Mouse (Mus musculus) ES-CJ7 (cell line): ENCODE data around the gene Atp6v1f.
A peak's percentile ranks its signal among the peaks of the same experiment; 100 is the strongest.

Source experiments
- DNase-seq: peaks from one replicate; pipeline ENCODE4 v3.0.0; 2011; ENCODE audit warnings: low read depth, low spot score

Atp6v1f gene

GRCm38 (mm10) chr6:29461502-29461901 is 6.0 kb upstream of the Atp6v1f start:
- DNase-seq = peak; percentile 34

GRCm38 (mm10) chr6:29463388-29463787 is 4.1 kb upstream of the Atp6v1f start:
- no peak for DNase-seq

GRCm38 (mm10) chr6:29468851-29469250 is 1.3 kb downstream of the Atp6v1f start:
- DNase-seq = no peak

GRCm38 (mm10) chr6:29471137-29471536 is 3.6 kb downstream of the Atp6v1f start, which contains the start of gene Atp6v1fnb:
Atp6v1fnb (plus strand) TSS chr6:29471437.
- DNase-seq = no peak

DNA sequence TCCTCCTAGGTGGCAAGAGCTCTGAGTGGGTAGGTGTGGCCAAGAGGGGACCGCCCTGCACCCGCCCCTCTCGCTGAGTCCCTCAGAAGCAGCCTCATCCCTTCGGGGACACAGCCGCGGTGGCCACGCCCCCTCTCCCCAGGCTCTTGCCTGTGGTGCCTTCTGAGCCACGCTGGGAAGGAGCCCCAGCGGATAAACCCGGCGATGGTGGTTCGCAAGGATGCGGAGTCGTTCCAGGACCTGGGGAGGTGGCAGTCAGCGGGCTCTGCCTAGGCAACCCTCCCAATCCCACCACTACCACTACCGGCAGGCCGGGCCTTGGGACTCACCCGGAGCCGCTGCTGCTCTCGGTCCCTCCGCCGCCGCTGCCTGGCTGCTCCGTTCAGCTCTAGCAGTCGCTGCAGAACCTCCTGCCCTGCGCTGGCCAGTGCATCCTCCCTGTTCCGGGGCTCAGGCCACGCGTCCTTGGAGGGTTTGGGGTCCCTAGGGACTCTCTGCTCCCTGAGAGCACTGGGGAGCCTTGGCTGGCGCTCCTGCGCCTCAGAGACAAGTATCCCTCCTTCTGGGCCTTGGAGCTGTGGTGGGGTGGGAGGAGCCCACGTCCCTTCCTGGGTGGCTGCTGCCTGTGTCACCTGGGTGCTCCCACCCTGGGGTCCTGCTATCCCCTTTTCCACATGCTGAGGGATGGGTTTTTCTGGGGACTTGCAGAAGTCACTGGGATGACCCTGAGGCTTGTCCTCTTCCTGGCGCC is 6.6 kb downstream of the Atp6v1f start:
- peak; percentile 91 for DNase-seq

GRCm38 (mm10) chr6:29474736-29475135 is 7.2 kb downstream of the Atp6v1f start:
- DNase-seq = no peak

GRCm38 (mm10) chr6:29482691-29483090 is 15.2 kb downstream of the Atp6v1f start:
- DNase-seq = no peak

DNA sequence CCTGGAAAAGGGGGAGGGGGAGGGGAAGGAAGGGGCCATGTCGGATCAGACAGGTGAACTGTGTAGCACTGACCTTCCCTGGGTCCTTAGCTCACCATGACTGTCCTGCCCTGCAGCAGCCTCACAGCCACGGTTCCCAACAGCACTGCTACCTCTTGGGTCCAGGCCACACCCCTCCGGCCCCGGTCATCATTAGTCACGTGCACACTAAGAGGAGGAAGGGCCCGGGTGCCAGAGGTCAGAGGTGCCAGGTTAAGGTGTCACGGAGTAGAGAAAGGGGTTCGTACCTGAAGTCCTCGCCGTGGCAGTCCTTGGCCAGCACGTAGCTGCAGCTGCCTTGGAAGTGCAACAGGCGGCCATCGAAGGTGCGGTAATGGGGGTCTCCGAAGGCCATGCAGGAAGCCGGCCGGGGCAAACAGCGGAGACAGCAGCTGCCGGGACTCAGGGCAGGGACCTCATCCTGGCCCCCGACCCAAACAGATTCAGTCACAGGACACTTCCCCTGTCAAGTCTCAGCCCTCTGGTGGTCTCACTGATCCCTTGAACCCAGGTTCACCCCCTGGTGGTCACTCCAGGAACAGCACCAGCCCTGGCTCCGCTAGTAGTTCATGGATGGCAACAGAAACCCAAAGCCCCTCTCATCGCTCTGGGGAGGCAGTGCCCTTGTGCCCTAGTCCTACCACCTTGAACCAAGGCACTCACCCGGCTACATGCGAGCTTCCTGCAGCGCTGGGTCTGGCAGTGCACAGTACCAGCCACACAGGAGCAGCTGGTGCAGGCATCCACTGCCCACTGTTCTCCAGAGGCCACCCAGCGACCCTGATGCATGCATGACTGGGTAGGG is 17.4 kb downstream of the Atp6v1f start:
- peak; percentile 84 for DNase-seq

GRCm38 (mm10) chr6:29485951-29486350 is 18.4 kb downstream of the Atp6v1f start:
- peak; percentile 67 for DNase-seq

GRCm38 (mm10) chr6:29494101-29494500 is 26.6 kb downstream of the Atp6v1f start:
- DNase-seq = no peak

- no peak for DNase-seq
Measured at GRCm38 (mm10) chr6:29496270-29496669, 28.8 kb downstream of the Atp6v1f start.

GRCm38 (mm10) chr6:29497791-29498190 is 30.3 kb downstream of the Atp6v1f start:
- DNase-seq = no peak

GRCm38 (mm10) chr6:29500177-29500576 is 32.7 kb downstream of the Atp6v1f start:
- no peak for DNase-seq

DNA sequence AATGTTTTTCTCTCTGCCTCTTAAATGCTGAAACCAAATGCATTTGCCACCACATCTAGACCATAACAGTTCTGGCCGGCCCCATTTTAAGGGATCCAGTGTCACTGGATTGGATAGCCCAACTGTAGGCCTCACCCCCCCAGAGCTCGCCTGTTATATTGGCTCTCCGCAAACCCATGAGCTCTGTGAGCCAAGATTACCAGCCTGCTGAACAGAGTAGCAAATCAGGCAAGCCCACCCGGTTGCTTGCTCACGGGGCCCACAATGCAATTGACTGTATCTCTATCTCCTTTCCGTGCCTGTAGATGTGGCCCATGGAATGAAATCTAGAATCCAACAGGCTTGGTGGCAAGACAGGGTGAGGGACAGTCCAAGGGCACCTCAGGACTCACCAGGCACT is 33.3 kb downstream of the Atp6v1f start:
- no peak for DNase-seq

DNA sequence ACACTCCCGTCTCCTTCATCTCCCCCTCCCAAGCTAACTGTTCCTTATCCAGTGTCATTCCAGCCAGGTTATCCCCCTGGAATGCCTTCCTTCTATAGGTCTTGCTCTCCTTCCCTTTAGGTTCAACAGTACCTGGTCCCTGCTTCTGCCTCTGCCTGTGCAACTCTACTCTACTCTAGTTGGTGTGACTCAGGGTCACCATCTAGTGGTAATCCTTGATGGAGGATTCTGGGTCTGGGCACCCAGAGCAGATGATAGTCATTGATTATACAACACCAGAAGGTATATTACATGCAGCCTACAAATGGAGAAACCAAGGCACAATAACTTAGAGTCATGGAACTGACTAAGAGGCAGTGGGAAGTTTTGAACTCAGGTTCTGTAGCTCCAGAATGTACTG is 34.1 kb downstream of the Atp6v1f start:
- no peak for DNase-seq

- DNase-seq = no peak
Measured at GRCm38 (mm10) chr6:29505493-29505892, 38.0 kb downstream of the Atp6v1f start.

DNA sequence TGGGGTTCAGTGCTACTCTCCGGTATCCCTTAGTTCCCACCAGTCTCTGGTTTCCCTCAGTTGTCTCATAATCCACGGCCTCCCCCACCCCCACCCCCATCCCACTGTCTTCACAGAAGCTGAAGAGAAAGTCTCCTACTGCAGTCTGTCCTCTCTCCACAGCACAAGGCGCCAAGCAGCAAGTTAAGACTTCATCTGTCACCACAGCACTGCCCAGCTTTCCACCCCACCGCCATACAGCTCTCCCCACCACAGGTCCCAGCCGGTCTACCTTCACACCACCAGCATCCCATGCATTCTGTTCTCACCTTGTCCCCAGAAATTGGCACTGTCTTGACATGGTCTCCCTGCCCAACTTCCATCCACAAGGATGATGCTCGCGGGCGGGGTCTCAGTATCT is 39.3 kb downstream of the Atp6v1f start:
- DNase-seq = no peak

GRCm38 (mm10) chr6:29507447-29508309 is 40.2 kb downstream of the Atp6v1f start, which contains the start of gene Kcp:
Kcp (minus strand) TSS chr6:29507952.
- no peak for DNase-seq

DNA sequence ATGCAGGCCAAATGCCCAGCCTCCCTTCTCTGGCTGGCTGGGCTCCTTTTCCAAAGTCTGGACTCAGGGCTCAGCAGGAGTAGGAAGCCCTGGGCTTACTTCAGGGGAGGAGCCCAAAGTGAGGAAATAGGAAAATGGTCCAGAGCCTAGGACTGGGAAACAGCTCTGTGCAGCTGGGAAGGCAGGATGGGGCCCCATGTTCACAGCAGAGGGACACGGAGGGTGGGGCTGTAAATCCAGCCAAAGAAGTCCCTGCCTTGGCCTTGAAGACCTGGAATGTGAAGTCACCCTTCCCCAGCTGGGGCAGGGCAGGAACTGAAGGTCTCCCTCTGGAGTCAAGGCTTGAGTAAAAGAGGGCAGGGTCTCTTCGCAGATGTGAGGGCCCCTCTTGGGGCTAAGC is 41.6 kb downstream of the Atp6v1f start:
- peak; percentile 46 for DNase-seq

DNA sequence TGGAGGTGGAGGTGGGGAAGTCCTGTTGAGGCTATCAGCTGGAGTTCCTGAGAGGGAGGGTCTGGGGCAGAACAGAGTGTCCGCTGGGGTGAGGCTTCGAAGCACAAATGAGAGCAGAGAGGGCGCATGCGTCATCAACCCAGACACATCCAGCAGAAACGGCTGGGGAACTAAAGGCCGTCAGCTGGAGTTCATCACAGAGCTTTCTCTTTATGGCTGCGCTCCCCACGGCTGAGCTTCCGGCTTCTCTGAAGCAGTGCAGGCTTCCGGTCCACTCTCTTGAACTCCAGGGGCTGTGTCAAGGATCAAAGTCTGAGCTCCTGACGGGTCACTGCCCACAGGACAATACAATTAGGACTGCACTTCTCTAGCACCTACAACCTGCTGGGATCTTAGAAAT is 45.8 kb downstream of the Atp6v1f start:
- DNase-seq = peak; percentile 43

DNA sequence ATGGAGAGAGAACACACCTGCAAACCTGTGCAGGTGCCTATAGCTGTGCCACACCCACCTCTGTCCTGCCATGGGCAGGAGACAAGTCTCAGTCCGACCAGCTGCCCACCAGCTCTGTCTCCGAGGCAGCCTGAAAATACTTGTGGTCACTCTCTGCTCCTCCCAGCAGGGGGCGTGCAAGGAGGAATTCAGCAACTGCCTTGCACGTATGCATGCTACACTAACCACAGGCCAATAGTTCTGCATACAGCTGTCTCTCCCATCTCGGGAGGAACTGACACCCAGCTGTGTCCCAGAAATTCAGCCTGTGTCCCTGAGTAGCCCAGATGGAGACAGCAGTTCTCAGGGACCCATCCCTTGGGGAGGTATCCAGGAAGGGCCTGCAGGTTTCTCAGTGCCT is 49.6 kb downstream of the Atp6v1f start:
- DNase-seq = peak; percentile 79
